Mouse (Mus musculus): ENCODE results near the gene Adgrl2.

DNA sequence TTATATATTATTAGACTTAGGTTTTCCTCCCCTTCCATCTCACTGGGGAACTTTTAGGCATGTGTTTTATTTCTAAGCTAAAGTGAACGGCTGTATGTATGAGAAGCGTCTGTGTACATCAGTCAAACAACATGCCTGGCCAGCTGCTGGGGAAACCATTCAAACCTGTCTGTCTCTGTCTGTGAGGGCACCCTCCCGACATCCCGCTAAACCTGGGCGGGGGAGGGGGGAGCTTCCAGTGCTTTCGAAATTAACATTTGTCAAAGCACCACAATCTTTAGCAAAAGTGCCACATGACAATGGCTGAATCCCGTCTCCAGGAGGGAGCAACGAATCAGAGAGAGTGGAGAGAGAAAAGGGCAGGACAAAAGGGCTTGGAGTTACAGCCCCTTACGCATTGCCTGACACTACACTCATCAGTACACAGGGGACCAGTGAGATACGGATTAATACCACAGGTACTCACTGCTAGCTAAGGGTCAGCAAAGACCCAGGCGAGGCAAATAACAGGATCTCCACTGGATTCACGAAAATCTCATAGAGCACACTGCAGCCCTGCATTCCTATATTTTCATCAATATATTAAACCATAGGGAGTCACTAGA lies 135.9 kb downstream of the Adgrl2 start:
- TF ChIP-seq CTCF (conservative IDR thresholded peaks at IDR 0.05 in 1 of 2, IDR thresholded peaks at IDR 0.05 in 1 of 2; ENCODE audit: low read depth in 2 of 2, low read length in 2 of 2) (no peak), POLR2A (IDR thresholded peaks at IDR 0.05; ENCODE audit: low read depth, low read length) (no peak), SIN3A (IDR thresholded peaks at IDR 0.05; ENCODE audit: low read length) (no peak), CHD2 (IDR thresholded peaks at IDR 0.05; ENCODE audit: low read length) (no peak), EP300 (IDR thresholded peaks at IDR 0.05; ENCODE audit: low read length) (no peak), E2F4 (IDR thresholded peaks at IDR 0.05; ENCODE audit: insufficient replicate concordance, low read depth, low read length) (no peak)

All from CH12.LX (cell line).